Mouse (Mus musculus): ENCODE measurements around the gene Slc35f5. TPM values are rescaled to one million over a fixed set of nuclear protein-coding genes. Genes with fewer than 3 reads are reported as not detected.
A peak's percentile ranks its signal among the peaks of the same experiment; 100 is the strongest.

Gene Slc35f5
- polyA plus RNA-seq, 1 experiment from 2014 or later = 28.9 TPM

- Histone ChIP-seq H3K27ac (ENCODE audit: low read depth, low read length) (no peak overlapping the region), H3K9ac (ENCODE audit: low read length) (no peak overlapping the region), H3K4me3 (ENCODE audit: low read depth, low read length) (no peak overlapping the region), H3K4me1 (ENCODE audit: control insufficient read depth, insufficient read depth, low read length) (no peaks in the 10 kb centered on the region), H3K36me3 (ENCODE audit: control insufficient read depth, insufficient read depth, low read length) (no peaks in the 10 kb centered on the region), H3K27me3 (replicated peaks; ENCODE audit: control insufficient read depth, insufficient read depth, low read length) (no peaks in the 10 kb centered on the region), H3K4me2 (ENCODE audit: low read length) (0 out of 2 replicates have a peak overlapping the region, but pooled peaks have one; percentile 28), H3K9me3 (replicated peaks; ENCODE audit: control insufficient read depth, low read length) (no peaks in the 10 kb centered on the region)
- 13% methylated on average over 10 of the region's 10 CpGs for WGBS
- peak; percentile 91 for ATAC-seq
- DNase-seq (ENCODE audit: low spot score) = peak; percentile 95
These were observed 46.9 kb downstream of the Slc35f5 start for GRCm38 (mm10) chr1:125607087-125607803.

GRCm38 (mm10) chr1:125624376-125625076 is 64.1 kb downstream of the Slc35f5 start:
- Histone ChIP-seq H3K4me3 (ENCODE audit: low read depth, low read length) (no peak overlapping the region), H3K9me3 (replicated peaks; ENCODE audit: control insufficient read depth, low read length) (no peaks in the 10 kb centered on the region), H3K27ac (ENCODE audit: low read depth, low read length) (no peak overlapping the region), H3K36me3 (ENCODE audit: control insufficient read depth, insufficient read depth, low read length) (no peaks in the 10 kb centered on the region), H3K4me1 (ENCODE audit: control insufficient read depth, insufficient read depth, low read length) (no peaks in the 10 kb centered on the region), H3K4me2 (ENCODE audit: low read length) (no peak overlapping the region), H3K27me3 (replicated peaks; ENCODE audit: control insufficient read depth, insufficient read depth, low read length) (no peaks in the 10 kb centered on the region), H3K9ac (ENCODE audit: low read length) (no peak overlapping the region)
- ATAC-seq (no peak), DNase-seq (ENCODE audit: low spot score) (no peak)
- WGBS = 66% methylated on average over 4 of the region's 4 CpGs

- Histone ChIP-seq H3K27ac (ENCODE audit: low read depth, low read length) (peak overlapping the region; percentile 62), H3K36me3 (ENCODE audit: control insufficient read depth, insufficient read depth, low read length) (no peaks in the 10 kb centered on the region), H3K4me1 (ENCODE audit: control insufficient read depth, insufficient read depth, low read length) (peaks cover 14% of the 10 kb centered on the region), H3K27me3 (replicated peaks; ENCODE audit: control insufficient read depth, insufficient read depth, low read length) (no peaks in the 10 kb centered on the region), H3K9ac (ENCODE audit: low read length) (no peak overlapping the region), H3K9me3 (replicated peaks; ENCODE audit: control insufficient read depth, low read length) (no peaks in the 10 kb centered on the region), H3K4me3 (ENCODE audit: low read depth, low read length) (no peak overlapping the region), H3K4me2 (ENCODE audit: low read length) (peak overlapping the region; percentile 9; the same call in 1 of the 2 replicates)
- DNase-seq (ENCODE audit: low spot score) (peak; percentile 84), ATAC-seq (peak; percentile 70)
- 12% methylated on average over 8 of the region's 8 CpGs for WGBS
These were observed 79.3 kb downstream of the Slc35f5 start for GRCm38 (mm10) chr1:125639501-125640253.

- ATAC-seq = no peak
- H3K27ac ChIP-seq (ENCODE audit: low read depth, low read length) = no peak overlapping the region
- 35% methylated on average over 1 of the region's 1 CpGs for WGBS
- H3K4me3 ChIP-seq (ENCODE audit: low read depth, low read length) = no peak overlapping the region
- H3K4me2 ChIP-seq (ENCODE audit: low read length) = no peak overlapping the region
- DNase-seq (ENCODE audit: low spot score) = peak; percentile 4
- no peaks in the 10 kb centered on the region for H3K27me3 ChIP-seq (replicated peaks; ENCODE audit: control insufficient read depth, insufficient read depth, low read length)
- H3K36me3 ChIP-seq (ENCODE audit: control insufficient read depth, insufficient read depth, low read length) = no peaks in the 10 kb centered on the region
- no peak overlapping the region for H3K9ac ChIP-seq (ENCODE audit: low read length)
- no peaks in the 10 kb centered on the region for H3K9me3 ChIP-seq (replicated peaks; ENCODE audit: control insufficient read depth, low read length)
- H3K4me1 ChIP-seq (ENCODE audit: control insufficient read depth, insufficient read depth, low read length) = peaks cover 14% of the 10 kb centered on the region
These were observed 83.2 kb downstream of the Slc35f5 start for GRCm38 (mm10) chr1:125643643-125644042.

Other genes with a start within 250 kb of the Slc35f5 start
- 231 and 247 TPM in 2 replicates for gene Actr3, start 124.9 kb upstream of the Slc35f5 start, polyA plus RNA-seq (2014; fragmentation: Nextera tagmentation; extraction: Ambion mirVana)
- gene Gpr39, start 116.4 kb downstream of the Slc35f5 start, polyA plus RNA-seq (2014; fragmentation: Nextera tagmentation; extraction: Ambion mirVana) = not detected in 2 replicates

All from forebrain, embryonic 14.5 days (tissue).